Comparison of ENCODE assay signal across 26 mouse cellular contexts in genomic region chr8:60583369-60583768, GRCm38 (mm10).
"Had no signal": no experiment of that assay in that cellular context is flagged by ENCODE, and none has a peak within 500 bp of the region (broad histone marks: within the 10 kb centered on the region; RNA-seq: fewer than 3 reads in every experiment).

No protein-coding gene starts in this region.

- H3K4me2 ChIP-seq: heart, embryonic 12.5 days; hindbrain, embryonic 12.5 days; hindbrain, embryonic 15.5 days; intestine, embryonic 15.5 days; kidney, embryonic 15.5 days; liver, embryonic 11.5 days; liver, embryonic 13.5 days; liver, embryonic 15.5 days had no signal

- ATAC-seq: inflammation-experienced regulatory T-cells, adult 6 months; intestine, embryonic 15.5 days; intestine, postnatal 0 days; liver, postnatal 0 days had no signal

- H3K27ac ChIP-seq: heart, embryonic 10.5 days; hindbrain, embryonic 10.5 days; hindbrain, embryonic 12.5 days; hindbrain, embryonic 15.5 days; intestine, embryonic 15.5 days; kidney, embryonic 15.5 days; layer of hippocampus, adult 2 months; left cerebral cortex, adult 2 months; liver, embryonic 13.5 days; liver, embryonic 15.5 days had no signal

- H3K9ac ChIP-seq: heart, embryonic 12.5 days; hindbrain, embryonic 12.5 days; hindbrain, embryonic 15.5 days; intestine, embryonic 15.5 days; kidney, embryonic 15.5 days; liver, embryonic 13.5 days; liver, embryonic 15.5 days; liver, postnatal 0 days had no signal

- DNase-seq: gastrocnemius, postnatal 10 days; gastrocnemius, postnatal 25 days; heart, adult 18-20 months; heart, postnatal 10 days; heart, postnatal 4 days; kidney, adult 2 months; kidney, adult 9 months; kidney, postnatal 10 days; kidney, postnatal 25 days; kidney, postnatal 4 days; liver; liver, embryonic 13.5 days; liver, postnatal 0 days had no signal

- H3K4me3 ChIP-seq: heart, embryonic 10.5 days; heart, embryonic 12.5 days; hindbrain, embryonic 10.5 days; hindbrain, embryonic 12.5 days; hindbrain, embryonic 15.5 days; intestine, embryonic 15.5 days; kidney, embryonic 15.5 days; layer of hippocampus, adult 2 months; left cerebral cortex, adult 2 months; liver, embryonic 13.5 days; liver, embryonic 15.5 days had no signal

- H3K4me1 ChIP-seq: heart, embryonic 10.5 days; heart, embryonic 12.5 days; hindbrain, embryonic 10.5 days; hindbrain, embryonic 12.5 days; hindbrain, embryonic 15.5 days; intestine, embryonic 15.5 days; kidney, embryonic 15.5 days; liver, embryonic 13.5 days; liver, embryonic 15.5 days had no signal

- H3K36me3 ChIP-seq: heart, embryonic 10.5 days; heart, embryonic 12.5 days; hindbrain, embryonic 10.5 days; hindbrain, embryonic 12.5 days; hindbrain, embryonic 15.5 days; intestine, embryonic 15.5 days; kidney, embryonic 15.5 days; liver, embryonic 13.5 days; liver, embryonic 15.5 days had no signal

- H3K9me3 ChIP-seq: heart, embryonic 10.5 days; heart, embryonic 12.5 days; hindbrain, embryonic 10.5 days; hindbrain, embryonic 12.5 days; hindbrain, embryonic 15.5 days; intestine, embryonic 15.5 days; kidney, embryonic 15.5 days; liver, embryonic 13.5 days; liver, embryonic 15.5 days had no signal

- H3K27me3 ChIP-seq: heart, embryonic 12.5 days; hindbrain, embryonic 12.5 days; hindbrain, embryonic 15.5 days; intestine, embryonic 15.5 days; kidney, embryonic 15.5 days; liver, embryonic 13.5 days; liver, embryonic 15.5 days had no signal
